Mouse (Mus musculus) liver, postnatal 0 days (tissue): ENCODE results near the gene Tmem51.

Experiments
- CTCF ChIP-seq: sonication (generic); IDR thresholded peaks from 2 replicates; pipeline ENCODE4 v1.5.1; 2016; ENCODE audit warnings: antibody characterized with exemption, low read depth
- EP300 ChIP-seq: IDR thresholded peaks from 2 replicates; pipeline ENCODE4 v1.6.1; 2016; ENCODE audit warnings: antibody characterized with exemption, low read depth, mild to moderate bottlenecking

DNA sequence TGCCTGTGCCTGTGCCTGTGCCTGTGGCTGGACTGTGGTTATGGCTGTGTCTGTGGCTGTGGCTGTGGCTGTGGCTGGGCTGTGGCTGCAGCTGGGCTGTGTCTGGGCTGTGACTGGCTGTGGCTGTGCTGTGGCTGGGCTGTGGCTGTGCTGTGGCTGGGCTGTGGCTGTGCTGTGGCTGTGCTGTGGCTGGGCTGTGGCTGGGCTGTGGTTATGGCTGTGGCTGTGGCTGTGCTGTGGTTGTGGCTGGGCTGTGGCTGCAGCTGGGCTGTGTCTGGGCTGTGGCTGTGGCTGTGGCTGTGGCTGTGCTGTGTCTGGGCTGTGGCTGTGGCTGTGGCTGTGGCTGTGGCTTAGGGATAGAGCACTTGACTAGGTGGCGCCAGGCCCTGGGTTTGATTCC, 95.9 kb downstream of the Tmem51 start:
- TF ChIP-seq CTCF (no peak), EP300 (no peak)
